In the genomic region with DNA sequence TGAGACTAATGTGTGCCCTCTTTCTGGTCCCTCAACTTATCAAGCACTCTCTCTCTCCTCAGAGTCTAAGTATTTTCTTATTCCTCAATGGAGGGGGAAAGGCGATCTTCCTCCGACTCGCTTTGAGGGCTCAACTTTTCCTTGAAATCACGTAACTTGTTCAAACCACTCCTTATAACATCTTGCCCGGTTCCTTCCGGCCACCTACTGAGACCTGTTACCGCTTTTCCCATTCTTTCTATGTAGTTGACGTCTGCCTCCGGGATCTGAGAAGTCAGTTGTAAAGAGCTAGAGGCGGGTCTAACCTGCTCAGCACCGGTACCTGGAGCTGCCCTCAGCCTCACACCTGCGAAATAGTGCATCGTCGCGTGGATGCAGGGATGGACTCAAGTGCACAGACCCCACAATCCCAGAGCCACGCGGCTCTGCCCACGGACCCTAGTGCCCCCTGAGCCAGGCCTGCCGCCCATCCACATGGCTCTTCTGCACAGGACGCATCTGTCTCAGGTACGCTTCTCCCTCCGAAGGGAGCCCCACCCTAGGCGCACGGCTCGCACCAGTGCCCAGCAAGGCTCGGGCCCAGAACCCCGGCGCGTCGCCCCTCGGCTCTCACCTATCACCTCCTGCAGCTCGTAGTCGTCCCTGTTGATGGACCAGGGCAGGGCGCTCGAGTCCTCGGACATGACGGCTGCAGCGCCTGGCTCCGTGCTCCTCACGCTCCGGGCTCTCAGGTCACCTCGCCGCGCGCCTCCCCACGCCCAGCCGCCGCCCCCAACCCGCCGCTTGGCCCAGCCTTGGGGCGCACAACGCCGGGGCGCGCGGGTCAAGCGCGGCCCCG, we compare ENCODE assay signal across 8 mouse cellular contexts. TPM values are rescaled to one million over a fixed set of nuclear protein-coding genes. Genes with fewer than 3 reads are reported as not detected.
DNase-seq lines count a peak whose midpoint lies in the region; ATAC-seq and TF ChIP-seq lines count a peak whose summit lies in the region.

No protein-coding gene starts in this region.

- no peaks in the 10 kb centered on the region for H3K9me3 ChIP-seq in heart, embryonic 13.5 days
- H3K9me3 ChIP-seq in ES-E14 (ENCODE audit: control insufficient read depth, insufficient read depth, low read depth, low read length), result no peaks in the 10 kb centered on the region
- H3K9me3 ChIP-seq in erythroblast, embryonic 14.5 days (ENCODE audit: control insufficient read depth, low read length), result no peaks in the 10 kb centered on the region
- no peaks in the 10 kb centered on the region for H3K9me3 ChIP-seq in midbrain, embryonic 16.5 days (replicated peaks; ENCODE audit: control insufficient read depth, low read length, poor library complexity, severe bottlenecking)

- peak overlapping the region; percentile 89 for H3K4me3 ChIP-seq in heart, embryonic 13.5 days
- peak overlapping the region; percentile 78 to 90 for H3K4me3 ChIP-seq in ES-E14 (ENCODE audit: insufficient read depth in 1 of 2, low read depth in 1 of 2, low read length in 2 of 2, poor library complexity in 1 of 2, severe bottlenecking in 1 of 2)
- H3K4me3 ChIP-seq in erythroblast, embryonic 14.5 days (replicated peaks), result peak overlapping the region; percentile 70
- peak overlapping the region; percentile 89 for H3K4me3 ChIP-seq in midbrain, embryonic 16.5 days (ENCODE audit: low read depth, low read length)

- in situ Hi-C loops in ES-E14 (cut with MboI; ENCODE audit: low sequenced_read_pairs in 2 of 2, unreplicated experiment in 2 of 2), result no loop called here

- H3K4me1 ChIP-seq in heart, embryonic 13.5 days, result peaks cover 35% of the 10 kb centered on the region
- H3K4me1 ChIP-seq in ES-E14 (ENCODE audit: control insufficient read depth in 2 of 2, insufficient read depth in 2 of 2, low read length in 2 of 2, poor library complexity in 1 of 2), result peaks cover 4 to 5% of the 10 kb centered on the region in 2 experiments; a peak in 2 of 4 replicates
- H3K4me1 ChIP-seq in erythroblast, embryonic 14.5 days (ENCODE audit: control insufficient read depth), result peaks cover 44% of the 10 kb centered on the region
- peaks cover 16% of the 10 kb centered on the region for H3K4me1 ChIP-seq in midbrain, embryonic 16.5 days (ENCODE audit: control insufficient read depth, insufficient read depth, low read length)

- no peaks in the 10 kb centered on the region for H3K27me3 ChIP-seq in heart, embryonic 13.5 days (replicated peaks)
- H3K27me3 ChIP-seq in erythroblast, embryonic 14.5 days (ENCODE audit: control insufficient read depth), result no peaks in the 10 kb centered on the region
- no peaks in the 10 kb centered on the region for H3K27me3 ChIP-seq in midbrain, embryonic 16.5 days (ENCODE audit: control insufficient read depth, insufficient read depth, low read depth, low read length)

- DNase-seq in heart, postnatal 14 days, result no peak
- no peak for DNase-seq in ES-E14 (ENCODE audit: low read depth, low spot score)
- DNase-seq in kidney, postnatal 14 days, result peak; percentile 23
- no peak for DNase-seq in layer of hippocampus, postnatal 10 days (ENCODE audit: low spot score in 2 of 2)
- DNase-seq in B cell, adult 2 months, result no peak

- WGBS in heart, embryonic 13.5 days, result under 1% methylated on average over 58 of the region's 59 CpGs
- WGBS in midbrain, embryonic 16.5 days, result under 1% methylated on average over 53 of the region's 59 CpGs

- H3K36me3 ChIP-seq in heart, embryonic 13.5 days, result 0 out of 2 replicates have a peak, but pooled peaks cover 2% of the 10 kb centered on the region
- H3K36me3 ChIP-seq in ES-E14 (ENCODE audit: control insufficient read depth, insufficient read depth, low read length, poor library complexity, severe bottlenecking), result no peaks in the 10 kb centered on the region
- peaks cover 8% of the 10 kb centered on the region for H3K36me3 ChIP-seq in erythroblast, embryonic 14.5 days (ENCODE audit: control insufficient read depth)
- H3K36me3 ChIP-seq in midbrain, embryonic 16.5 days (ENCODE audit: control insufficient read depth, insufficient read depth, low read length), result no peaks in the 10 kb centered on the region

- intact Hi-C loops in heart, postnatal 14 days (cut with DNase I), result loop anchor here (2.0 to 5.0 kb wide), 2 partner anchors 19 to 224 kb away; a partner anchor contains a TSS

- H3K4me2 ChIP-seq in heart, embryonic 13.5 days, result peak overlapping the region; percentile 96
- H3K4me2 ChIP-seq in midbrain, embryonic 16.5 days (ENCODE audit: low read length), result peak overlapping the region; percentile 87

- peak overlapping the region; percentile 93 for H3K27ac ChIP-seq in heart, embryonic 13.5 days (replicated peaks)
- peak overlapping the region; percentile 92 for H3K27ac ChIP-seq in ES-E14 (ENCODE audit: insufficient read depth, low read depth, low read length, poor library complexity, severe bottlenecking)
- peak overlapping the region; percentile 94 for H3K27ac ChIP-seq in midbrain, embryonic 16.5 days (ENCODE audit: low read length)

- peak overlapping the region; percentile 92 for H3K9ac ChIP-seq in heart, embryonic 13.5 days
- H3K9ac ChIP-seq in ES-E14 (ENCODE audit: insufficient read depth, low read depth, low read length, poor library complexity, severe bottlenecking), result peak overlapping the region; percentile 89
- peak overlapping the region; percentile 90 for H3K9ac ChIP-seq in midbrain, embryonic 16.5 days (ENCODE audit: low read depth, low read length)

- ATAC-seq in heart, embryonic 13.5 days (ENCODE audit: extremely low read depth, insufficient number of reproducible peaks, low FRiP score, low TSS enrichment), result peak; percentile 22
- ATAC-seq in midbrain, embryonic 16.5 days, result peak; percentile 51

TF ChIP-seq in ES-E14, 5 proteins besides CTCF, POLR2A, EP300 and RAD21:
- TF ChIP-seq ZC3H11A (IDR thresholded peaks at IDR 0.05; ENCODE audit: borderline replicate concordance, low read depth, low read length) (no peak), CHD2 (IDR thresholded peaks at IDR 0.05; ENCODE audit: low read depth, low read length) (no peak), MAFK (IDR thresholded peaks at IDR 0.05; ENCODE audit: insufficient read depth, low read depth, low read length) (no peak), ZNF384 (IDR thresholded peaks at IDR 0.05; ENCODE audit: low read depth, low read length) (no peak), HCFC1 (IDR thresholded peaks at IDR 0.05; ENCODE audit: borderline replicate concordance, insufficient read depth, low read length) (no peak)

RNA-seq across cellular contexts. Expression of a gene that starts 0.6 kb away (rescaled TPM):
- 7.4 and 7.8 TPM in 2 replicates for polyA plus RNA-seq in heart, embryonic 13.5 days (2015; fragmentation: Nextera tagmentation; extraction: Ambion mirVana)
- total RNA-seq in heart, postnatal 14 days (2021), result 10 to 100 TPM; 37.8 to 39.9 TPM
- 52.1 and 53.1 TPM in 2 replicates for total RNA-seq in ES-E14 (2012; rRNA removed)
- 0.87 and 0.88 TPM in 2 replicates for polyA plus RNA-seq in erythroblast, embryonic 14.5 days (2012)
- 13.0 and 14.6 TPM in 2 replicates for polyA plus RNA-seq in midbrain, embryonic 16.5 days (2015; fragmentation: Nextera tagmentation; extraction: Ambion mirVana)
- 10 to 100 TPM; 37.1 to 41.5 TPM for total RNA-seq in layer of hippocampus, postnatal 10 days (2021)

RNA-seq across cellular contexts. Expression of a gene that starts 17.9 kb away (rescaled TPM):
- polyA plus RNA-seq in heart, embryonic 13.5 days (2015; fragmentation: Nextera tagmentation; extraction: Ambion mirVana), result 79.7 and 88.5 TPM in 2 replicates
- total RNA-seq in heart, postnatal 14 days (2021), result 10 to 100 TPM; 81.0 to 81.7 TPM
- total RNA-seq in ES-E14 (2012; rRNA removed), result 54.9 and 58.2 TPM in 2 replicates
- 0.79 and 1.7 TPM in 2 replicates for polyA plus RNA-seq in erythroblast, embryonic 14.5 days (2012)
- polyA plus RNA-seq in midbrain, embryonic 16.5 days (2015; fragmentation: Nextera tagmentation; extraction: Ambion mirVana), result 113 and 116 TPM in 2 replicates
- total RNA-seq in layer of hippocampus, postnatal 10 days (2021), result 10 to 100 TPM; 66.2 to 79.4 TPM

RNA-seq across cellular contexts. Expression of a gene that starts 19.6 kb away (rescaled TPM):
- 14.2 and 14.5 TPM in 2 replicates for polyA plus RNA-seq in heart, embryonic 13.5 days (2015; fragmentation: Nextera tagmentation; extraction: Ambion mirVana)
- 10 to 100 TPM; 15.7 to 16.4 TPM for total RNA-seq in heart, postnatal 14 days (2021)
- total RNA-seq in ES-E14 (2012; rRNA removed), result 4.2 and 5.4 TPM in 2 replicates
- 0.63 and 1.7 TPM in 2 replicates for polyA plus RNA-seq in erythroblast, embryonic 14.5 days (2012)
- 5.2 and 5.8 TPM in 2 replicates for polyA plus RNA-seq in midbrain, embryonic 16.5 days (2015; fragmentation: Nextera tagmentation; extraction: Ambion mirVana)
- 1 to 10 TPM; 5.2 to 5.9 TPM for total RNA-seq in layer of hippocampus, postnatal 10 days (2021)

RNA-seq across cellular contexts. Expression of a gene that starts 35.6 kb away (rescaled TPM):
- polyA plus RNA-seq in heart, embryonic 13.5 days (2015; fragmentation: Nextera tagmentation; extraction: Ambion mirVana), result 1.2 and 2.6 TPM in 2 replicates
- total RNA-seq in heart, postnatal 14 days (2021), result under 1 TPM; 0.24 to 0.29 TPM
- total RNA-seq in ES-E14 (2012; rRNA removed), result 3.7 and 6.7 TPM in 2 replicates
- 0.01 and 0.17 TPM in 2 replicates for polyA plus RNA-seq in erythroblast, embryonic 14.5 days (2012)
- polyA plus RNA-seq in midbrain, embryonic 16.5 days (2015; fragmentation: Nextera tagmentation; extraction: Ambion mirVana), result 2.7 and 4.3 TPM in 2 replicates
- total RNA-seq in layer of hippocampus, postnatal 10 days (2021), result 1 to 10 TPM; 4.4 to 4.8 TPM

RNA-seq across cellular contexts. Expression of a gene that starts 43.7 kb away (rescaled TPM):
- 0.10 TPM in 1 of 2 replicates, not detected in the other for polyA plus RNA-seq in heart, embryonic 13.5 days (2015; fragmentation: Nextera tagmentation; extraction: Ambion mirVana)
- under 1 TPM in 1 of 2 experiments, not detected in 1; 0.22 TPM for total RNA-seq in heart, postnatal 14 days (2021)
- 0.45 and 1.1 TPM in 2 replicates for total RNA-seq in ES-E14 (2012; rRNA removed)
- not detected in 2 replicates for polyA plus RNA-seq in erythroblast, embryonic 14.5 days (2012)
- polyA plus RNA-seq in midbrain, embryonic 16.5 days (2015; fragmentation: Nextera tagmentation; extraction: Ambion mirVana), result 0.11 TPM in 1 of 2 replicates, not detected in the other
- total RNA-seq in layer of hippocampus, postnatal 10 days (2021), result not detected
